Mouse (Mus musculus): ENCODE results near the gene RPS10-NUDT3.

Gene RPS10-NUDT3

DNA sequence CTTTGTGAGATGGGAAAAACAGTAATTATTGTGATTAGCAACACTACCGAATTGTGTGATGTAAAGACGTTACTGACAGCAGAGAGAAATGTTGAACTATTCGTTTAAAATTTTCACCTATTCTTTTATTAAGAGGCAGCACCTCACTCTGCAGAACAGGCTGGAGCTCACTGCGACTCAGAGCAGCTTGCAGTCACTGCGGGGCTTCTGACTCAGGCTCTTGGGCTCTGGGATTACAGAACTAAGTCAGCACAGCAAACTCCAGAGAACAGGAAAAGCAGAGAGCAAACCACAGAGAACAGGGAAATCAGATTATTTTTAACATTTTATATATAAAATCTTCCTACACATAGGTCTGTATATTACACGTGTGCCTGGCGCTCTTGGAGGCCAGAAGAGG lies 25.4 kb downstream of the RPS10-NUDT3 start:
- peak; percentile 53 to 65 for DNase-seq

DNA sequence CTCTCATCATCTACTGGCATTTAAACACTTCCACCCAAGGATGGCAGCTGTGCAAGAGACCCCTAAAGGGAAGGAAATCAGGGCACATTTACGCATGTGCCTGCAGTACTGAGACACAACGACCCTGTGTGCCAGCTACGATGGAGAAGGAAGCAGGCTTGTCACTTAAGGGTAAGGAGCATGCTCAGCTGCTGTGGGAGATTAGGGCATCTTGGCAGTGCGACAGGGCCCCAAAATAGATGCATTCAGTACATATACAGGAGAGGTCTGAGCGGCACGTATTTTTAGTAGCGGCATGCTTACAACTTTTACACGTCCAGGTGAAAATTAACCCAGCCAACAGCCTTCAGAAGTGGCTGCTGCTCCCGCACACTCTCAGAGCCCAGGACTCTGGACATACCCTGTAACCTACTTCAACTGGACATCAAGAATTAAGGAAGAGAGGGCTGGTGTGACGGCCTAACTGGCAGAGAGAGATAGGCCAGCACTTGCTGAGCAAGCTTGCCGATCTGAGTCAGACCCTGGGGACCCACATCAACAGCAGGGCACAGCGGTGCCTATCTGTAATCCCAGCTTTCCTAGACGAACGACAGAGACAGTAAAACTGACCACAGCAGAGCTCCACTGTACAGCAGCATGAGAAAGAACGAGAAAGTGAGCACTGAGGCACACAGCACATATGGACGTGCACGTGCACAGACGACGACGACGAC lies 31.3 kb downstream of the RPS10-NUDT3 start:
- DNase-seq, result peak; percentile 66 to 72

DNA sequence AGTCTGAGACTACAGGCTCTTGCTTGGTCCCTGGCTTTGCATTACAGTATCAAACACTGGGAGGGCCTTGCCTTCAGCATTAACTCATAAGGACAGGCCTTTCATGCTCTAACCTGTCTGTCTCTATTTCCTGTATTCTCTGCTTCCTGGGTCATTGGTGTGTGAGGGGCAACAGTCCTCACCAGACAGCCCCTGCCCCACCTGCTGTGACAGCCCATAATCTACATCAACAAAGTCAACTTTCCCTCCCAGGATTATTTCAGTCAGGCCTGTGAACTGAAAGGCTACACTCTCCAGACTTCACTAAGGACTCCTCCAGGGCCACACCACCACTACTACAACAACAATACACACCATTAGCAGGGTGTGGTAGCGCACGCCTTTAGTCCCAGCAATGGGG lies 32.0 kb downstream of the RPS10-NUDT3 start:
- no peak for DNase-seq

DNA sequence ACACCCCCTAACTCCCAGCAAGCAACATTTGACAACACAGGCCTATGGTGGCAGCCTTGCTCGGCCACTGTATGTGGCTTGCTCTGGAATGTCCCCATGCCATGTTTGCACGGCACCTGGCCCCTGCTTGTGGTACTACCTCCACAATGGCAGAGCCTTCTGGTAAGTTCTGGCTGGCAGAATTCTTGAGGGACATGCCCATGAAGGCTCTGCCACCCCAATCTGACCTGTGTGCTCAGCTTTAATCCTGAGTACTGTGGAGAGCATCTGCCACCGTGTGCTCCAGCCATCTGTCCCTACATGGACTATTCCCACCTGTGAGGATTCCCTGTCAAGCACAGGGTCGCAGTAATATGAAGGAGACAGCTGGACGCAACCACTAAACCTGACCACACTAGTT lies 34.2 kb downstream of the RPS10-NUDT3 start:
- peak; percentile 78 to 81 for DNase-seq

DNA sequence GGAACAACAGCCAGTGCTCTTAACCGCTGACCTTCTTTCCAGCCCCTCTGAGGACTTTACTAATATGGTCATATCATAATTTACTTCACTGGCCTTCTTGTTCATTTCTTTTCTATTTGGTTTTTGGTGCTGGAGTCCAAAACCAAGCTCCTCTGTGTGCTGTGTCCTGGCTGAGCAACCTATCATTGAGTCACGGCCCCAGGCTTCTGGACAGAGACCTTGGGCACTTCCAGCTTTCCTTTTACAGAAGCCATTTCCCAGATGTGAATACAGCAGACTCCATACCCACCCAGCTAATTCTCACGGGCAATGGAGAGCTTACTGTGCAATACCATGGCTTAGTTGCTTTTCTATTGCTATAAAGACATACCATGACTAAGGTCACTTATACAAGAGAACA lies 34.7 kb downstream of the RPS10-NUDT3 start:
- DNase-seq, result no peak

DNA sequence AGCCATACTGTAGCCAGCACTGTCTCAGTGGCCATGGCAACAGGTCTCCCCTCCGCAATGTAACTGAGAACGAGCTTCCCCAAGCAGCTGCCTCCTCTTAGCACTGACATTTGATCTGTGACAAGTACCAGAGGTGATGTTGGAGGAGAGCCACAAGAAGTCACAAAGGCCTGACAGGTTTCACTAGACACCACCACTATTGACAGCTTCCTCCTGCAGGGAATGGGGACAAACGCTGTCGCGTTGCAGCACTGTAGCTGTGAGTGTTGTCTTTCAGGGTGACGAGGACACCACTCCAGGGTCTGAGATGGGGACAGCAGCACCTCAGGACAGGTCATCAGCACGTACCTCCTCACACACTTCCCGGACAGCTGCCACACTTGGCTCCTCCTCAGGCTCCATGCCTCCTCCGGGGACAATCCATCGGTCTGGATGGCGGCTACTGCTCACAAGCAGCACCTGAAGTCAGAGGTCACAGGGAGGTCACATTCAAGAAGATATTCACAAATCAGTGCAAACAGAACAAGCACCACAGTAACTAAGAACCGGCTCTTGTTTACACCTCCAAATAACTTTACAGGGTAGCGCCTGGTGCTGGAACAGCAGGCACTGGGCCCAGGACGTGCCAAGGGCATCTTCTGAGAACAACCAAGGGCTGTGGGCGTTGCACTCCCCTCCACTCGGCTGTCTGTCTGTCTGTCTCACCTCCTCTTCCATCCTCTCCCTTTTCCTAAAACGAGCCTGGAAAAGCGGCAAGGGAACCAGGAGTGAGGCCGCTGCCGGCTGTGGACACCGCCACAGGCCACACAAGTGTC lies 38.4 kb downstream of the RPS10-NUDT3 start:
- DNase-seq, result peak in 1 of 2 experiments; percentile 52

DNA sequence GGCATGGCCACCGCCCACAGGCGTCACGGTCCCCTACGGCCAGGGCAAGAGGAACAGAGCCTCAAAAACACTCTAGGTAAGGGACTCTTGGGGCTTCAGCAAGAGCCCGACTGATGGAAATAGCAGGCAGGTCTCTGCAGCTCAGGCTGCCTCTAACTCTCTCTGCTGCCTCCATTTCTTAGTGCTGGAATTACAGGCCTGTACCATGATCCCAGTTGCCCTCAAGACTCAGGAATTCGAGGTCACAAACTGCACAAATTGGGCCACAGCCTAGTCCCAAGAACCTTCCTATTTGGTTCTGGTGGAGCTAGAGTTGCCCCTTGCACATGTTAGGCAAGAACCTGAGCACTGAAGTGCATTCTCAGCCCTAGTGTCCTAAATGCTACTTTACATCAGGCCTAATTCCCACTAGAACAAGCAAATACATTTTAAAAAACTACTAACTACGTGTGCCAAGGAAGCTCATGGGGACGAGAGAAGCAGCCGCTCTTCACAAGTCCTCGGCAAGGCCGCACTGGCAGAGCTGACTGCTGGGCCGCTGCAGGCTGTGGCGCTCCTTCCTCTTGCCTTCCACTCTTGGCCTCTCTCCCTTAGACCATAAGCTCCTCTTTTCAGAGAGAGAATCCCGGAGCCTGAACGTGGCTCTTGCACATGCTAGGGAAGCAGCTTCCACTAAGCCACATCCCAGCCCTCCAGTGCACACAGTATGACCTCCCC lies 39.2 kb downstream of the RPS10-NUDT3 start:
- peak; percentile 47 to 57 for DNase-seq

DNA sequence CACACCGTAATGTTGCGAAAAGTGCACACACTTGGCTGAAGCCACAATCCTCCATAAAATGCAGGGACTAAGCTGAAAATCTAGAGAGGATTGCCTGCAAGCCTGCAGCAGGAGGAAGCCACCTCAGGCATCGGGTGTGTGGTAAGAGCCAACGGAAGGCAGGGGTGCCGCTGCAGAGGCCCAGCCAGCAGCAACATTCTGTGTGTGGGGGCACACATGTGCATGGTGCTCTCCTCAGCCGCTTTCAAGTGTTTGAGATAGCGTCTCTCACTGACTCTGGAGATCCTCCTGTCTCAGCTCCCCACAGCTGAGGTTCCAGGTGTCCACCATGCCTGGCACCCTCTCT lies 42.5 kb downstream of the RPS10-NUDT3 start:
- DNase-seq, result no peak

DNA sequence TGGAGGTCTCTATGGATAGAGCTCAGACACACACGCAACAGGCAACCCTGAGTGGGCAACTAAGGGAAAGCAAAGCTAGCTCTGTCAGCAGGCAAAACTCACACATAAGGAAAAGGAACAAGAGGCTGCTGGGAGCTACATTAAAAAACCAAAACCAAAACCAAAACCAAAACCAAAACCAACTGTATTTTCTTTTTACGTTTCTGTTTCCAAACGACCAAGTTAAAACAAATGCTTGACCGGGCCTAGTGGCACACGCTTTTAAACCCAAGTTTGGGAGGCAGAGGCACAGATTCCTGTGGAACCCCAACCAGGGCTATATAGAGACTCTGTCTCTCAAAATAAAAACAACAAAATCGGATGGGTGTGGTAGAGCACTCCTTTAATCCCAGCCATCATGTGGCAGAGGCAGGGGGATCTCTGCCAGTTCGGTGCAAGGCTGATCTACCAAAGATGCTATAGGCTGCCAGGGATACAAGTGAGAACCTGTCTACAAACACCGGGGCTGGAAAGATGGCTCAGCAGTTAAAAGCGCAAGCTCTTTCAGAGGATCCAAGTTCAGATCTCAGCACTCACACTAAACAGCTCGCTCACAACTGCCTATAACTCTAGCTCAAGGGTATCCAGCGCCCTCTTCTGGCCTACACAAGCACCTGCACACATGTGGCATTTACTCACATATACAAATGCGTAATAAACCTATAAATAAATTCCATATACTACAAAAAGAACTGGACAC lies 43.0 kb downstream of the RPS10-NUDT3 start:
- DNase-seq, result no peak

DNA sequence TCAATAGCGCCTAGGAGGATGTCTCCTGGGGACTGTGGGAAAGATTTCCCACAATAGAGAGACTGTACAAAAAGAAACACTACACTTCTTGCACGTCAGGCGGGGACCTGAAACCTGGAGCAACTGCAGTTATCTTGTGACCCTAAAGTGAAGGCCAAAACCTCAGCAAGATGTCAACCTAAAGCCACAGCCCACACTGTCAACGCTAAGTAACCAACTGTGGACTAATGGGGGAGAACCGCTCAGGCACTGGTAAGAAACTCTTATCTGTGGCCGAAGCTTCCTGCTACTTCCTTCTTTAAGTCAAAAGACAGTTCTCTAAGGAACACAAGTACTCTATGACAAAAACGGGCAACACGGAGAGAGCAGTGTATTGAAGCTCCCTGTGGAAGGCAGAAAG lies 46.8 kb downstream of the RPS10-NUDT3 start:
- no peak for DNase-seq

DNA sequence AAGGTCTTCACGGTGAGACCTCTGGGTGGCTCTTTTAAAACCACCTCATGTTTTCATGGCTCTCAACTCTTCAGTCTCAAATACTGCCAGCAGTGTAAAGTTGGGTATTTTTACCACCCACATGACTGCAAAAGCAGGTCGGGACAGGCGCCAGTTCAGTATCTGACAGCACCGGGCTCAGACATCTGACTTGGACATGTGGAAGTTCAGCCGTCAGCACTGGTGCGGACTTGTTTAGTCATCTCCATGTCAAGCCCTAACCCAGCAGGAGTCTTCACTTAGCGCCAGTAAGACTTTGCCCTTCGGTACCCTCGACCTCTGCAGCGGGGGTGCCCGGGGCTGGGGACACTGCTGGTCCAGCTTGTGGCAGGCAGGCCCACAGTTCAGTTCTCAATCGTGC lies 47.8 kb downstream of the RPS10-NUDT3 start:
- peak in 1 of 2 experiments; percentile 67 for DNase-seq

DNA sequence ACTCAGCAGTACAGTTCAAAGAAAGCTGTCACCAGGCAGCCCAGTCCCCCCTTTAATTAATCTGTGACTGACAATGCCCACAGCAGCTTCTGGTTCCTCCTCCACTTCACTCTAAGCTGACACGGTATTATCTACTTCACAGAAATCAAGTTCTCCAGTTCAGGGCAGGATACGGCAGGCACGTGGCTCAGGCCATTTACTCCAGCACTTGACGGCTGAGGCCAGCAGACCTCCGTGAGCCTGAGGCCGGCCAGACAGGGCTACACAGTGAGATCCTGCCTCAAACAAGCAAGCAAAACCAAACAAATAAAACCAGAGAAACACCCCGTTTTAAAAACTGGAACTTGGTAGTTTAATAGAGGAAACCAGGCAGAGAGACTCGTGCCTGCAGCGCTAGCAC lies 48.4 kb downstream of the RPS10-NUDT3 start:
- DNase-seq, result no peak

DNA sequence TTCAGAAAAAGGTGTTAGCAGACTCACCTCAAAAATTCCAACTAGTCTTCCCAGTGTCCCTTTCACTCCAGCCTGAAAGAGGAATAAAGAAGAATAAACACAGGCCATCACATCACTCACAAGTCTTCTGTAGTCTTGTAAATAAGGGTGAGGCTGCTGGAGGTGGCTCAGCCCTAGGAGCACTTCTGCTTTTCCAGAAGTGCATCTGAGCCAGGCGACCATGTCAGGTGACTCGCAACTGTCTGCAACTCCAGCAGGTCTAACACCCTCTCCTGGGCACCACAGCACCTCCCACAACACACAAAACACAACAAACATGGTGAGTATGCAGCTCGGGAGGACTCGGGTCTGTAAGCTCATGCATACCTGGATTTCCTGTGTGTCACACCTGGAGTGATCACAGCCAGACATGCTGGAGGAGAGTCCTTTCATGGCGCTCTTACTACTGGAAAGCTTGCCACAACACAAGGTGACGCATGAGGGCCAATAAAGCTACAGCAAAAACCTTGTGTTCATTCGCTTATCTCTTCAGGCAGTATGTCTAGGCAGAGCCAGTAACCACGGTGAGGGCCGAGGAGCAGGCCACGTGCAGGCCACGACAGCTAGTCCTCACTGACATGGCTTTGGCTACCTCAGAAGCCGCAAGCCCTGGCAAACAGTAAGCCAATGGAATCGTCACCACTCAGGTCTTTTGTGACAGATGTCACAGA lies 51.7 kb downstream of the RPS10-NUDT3 start:
- DNase-seq, result no peak

DNA sequence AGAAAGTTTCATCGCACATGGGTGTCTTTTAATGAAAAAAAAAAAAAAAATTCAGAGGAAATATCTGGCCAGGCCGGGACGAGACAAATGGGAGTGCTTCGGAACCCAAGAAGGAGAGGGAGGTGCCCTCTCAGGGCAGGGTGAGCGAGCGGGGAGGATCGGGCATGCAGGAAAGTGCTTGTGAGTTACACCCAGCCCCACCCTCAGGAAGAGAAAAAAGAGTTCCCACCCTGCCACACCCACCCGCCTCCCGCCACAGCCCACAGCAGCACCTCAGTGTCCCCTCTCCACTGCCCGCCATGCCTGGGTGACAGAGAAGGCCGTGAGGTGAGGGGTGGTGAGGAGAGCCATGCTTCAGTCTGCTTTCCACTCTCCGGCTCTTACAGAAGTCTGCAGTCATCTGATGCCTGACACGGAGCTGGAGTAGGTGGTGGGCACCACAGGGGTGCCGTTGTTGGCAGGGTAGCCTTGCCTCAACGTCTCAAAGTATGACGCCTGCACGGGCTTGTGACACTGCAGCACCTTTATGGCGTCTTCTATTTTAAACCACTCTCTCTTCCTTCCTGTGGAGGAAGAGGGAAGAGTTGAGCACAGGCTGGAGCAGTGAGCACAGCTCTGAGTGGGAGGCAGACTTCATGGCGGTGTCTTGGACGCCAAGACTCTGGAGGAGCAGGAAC lies 54.5 kb downstream of the RPS10-NUDT3 start:
- peak in 1 of 2 experiments; percentile 48 for DNase-seq

DNA sequence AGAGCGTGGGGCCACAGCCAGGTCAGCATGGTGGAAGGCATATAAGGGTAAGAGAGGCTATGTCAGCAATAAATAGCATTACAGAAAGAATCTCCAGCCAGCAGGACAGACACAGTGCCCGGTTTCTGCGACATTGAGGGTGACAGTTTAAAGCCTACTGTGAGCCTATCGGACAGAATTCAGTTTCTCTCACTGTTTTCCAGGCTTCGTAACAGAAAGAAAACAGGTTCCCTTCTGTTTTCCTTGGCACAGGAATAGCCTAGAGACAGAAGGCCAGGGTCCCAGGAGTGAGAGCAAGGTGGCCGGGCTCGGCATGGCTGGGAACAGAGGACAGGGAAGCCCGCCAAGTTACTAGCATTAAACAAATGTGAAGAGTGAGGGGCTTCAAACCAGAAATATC lies 55.2 kb downstream of the RPS10-NUDT3 start:
- DNase-seq, result peak; percentile 75 to 82

DNA sequence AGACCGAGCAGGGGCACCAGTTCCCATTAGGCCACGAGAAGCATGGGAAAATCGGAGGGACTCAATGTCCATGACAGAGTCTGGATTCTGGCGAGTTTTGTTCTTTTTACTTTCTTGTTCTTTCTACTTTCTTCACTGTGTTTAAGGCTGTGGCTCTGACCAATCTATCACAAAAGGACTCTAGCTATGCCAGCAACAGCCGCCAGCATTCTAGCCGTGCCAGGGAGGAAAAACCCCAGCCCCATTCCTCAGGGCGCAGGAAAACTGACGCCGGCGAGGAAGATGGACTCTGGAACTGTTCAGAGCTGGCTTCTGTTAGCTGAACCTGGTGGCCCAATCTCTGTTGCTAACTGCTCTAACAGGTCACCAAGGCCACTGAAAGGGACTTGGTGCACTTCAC lies 56.5 kb downstream of the RPS10-NUDT3 start:
- DNase-seq, result no peak

DNA sequence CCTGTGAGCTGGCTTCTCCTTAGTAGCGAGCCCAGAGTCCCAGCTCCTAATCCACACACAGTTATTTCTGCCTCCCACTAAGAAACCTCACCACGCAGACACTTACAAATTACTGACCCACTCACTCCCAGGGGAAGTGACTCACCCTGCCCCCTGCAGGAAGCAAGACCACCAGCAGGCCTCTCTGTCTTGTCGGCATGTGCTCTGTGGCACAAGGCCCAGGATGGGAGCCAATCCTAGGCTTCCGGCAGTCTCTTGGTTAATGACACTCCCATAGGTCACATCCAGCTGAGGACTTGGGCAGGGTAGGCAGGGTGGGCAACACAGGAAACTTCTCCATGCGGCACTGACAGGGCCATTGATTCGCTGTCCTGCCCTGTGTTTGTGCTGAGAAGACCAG lies 57.6 kb downstream of the RPS10-NUDT3 start:
- no peak for DNase-seq

DNA sequence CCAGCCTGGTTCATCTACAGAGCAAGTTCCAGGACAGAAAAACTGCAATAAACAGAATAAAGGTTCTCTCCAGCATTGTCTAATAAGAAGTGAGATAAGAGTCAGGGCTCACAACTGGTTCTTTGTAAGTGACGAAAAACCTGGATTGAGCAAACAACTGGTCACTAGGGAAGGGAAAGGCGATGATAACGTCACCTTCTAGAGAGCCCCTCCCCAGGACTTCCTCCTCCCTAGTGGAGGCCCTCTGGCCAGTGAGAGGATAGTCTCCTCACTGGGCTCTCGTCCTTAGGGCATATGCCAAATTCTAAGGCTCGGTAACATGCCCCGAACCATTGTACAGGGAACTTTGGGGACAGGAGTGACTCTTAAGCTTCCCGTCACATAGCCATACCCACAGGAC lies 59.0 kb downstream of the RPS10-NUDT3 start:
- no peak for DNase-seq

DNA sequence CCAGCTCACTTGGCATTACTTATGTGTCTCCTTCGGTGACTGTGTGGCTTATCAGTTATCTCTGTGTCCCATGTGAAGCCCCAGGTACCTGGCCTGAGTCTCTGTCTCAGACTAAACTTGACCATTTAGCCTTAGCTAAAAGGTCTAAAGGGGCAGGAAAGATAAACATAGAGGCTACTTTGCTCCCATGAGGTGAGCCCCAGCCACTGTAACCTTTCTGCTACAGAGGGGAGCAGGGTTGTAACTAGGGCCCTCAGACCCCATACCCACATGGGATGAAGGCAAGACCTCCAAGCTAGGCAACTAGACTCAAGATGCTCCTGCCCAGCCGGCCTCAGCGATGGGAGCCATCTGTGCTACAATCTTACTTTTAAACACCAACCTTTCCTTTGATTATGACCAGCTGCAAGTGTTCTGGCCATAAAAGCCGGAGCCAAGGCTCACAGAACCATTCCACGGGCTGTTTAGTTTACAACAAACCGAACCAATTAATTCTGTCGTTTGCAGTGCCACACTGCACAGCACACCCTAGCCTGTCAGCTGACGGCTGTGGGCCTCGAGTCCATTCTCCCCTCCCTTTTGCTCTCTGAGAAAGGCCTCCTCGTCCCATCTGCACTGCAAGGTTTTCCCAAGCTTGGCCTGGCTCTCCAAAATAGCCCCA lies 59.8 kb downstream of the RPS10-NUDT3 start:
- no peak for DNase-seq

DNA sequence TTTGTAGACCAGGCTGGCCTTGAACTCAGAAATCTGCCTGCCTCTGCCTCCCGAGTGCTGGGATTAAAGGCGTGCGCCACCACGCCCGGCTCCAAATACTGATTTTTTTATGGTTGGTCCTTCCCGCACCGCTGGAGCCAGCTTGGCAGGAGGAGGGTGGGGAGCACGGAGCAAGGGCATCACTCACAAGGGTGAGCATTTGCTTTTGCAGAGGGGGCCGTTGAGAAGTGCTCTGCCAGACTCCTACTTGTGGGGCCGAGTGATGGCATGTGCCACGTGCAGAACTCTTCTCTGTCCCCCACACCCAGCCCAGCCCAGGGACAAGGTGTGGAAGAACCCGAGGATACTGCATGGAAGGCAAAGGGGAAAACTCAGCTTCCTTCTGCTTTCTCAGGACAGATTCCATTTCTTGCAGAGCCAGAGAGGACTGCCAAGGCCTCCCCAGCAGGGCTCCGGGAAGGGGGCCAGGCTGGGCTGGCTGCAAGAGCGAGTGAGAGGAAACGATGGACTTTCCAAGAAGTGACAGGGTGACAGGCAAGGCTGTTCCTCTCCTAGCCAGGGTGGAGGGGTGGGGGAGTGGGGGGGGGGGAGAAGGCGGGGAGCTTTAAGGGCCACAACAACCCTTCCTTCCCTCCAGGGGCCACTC lies 60.4 kb downstream of the RPS10-NUDT3 start:
- DNase-seq, result peak; percentile 97 to 98
